Mouse (Mus musculus): ENCODE measurements around the gene Hist2h3c1.

DNA sequence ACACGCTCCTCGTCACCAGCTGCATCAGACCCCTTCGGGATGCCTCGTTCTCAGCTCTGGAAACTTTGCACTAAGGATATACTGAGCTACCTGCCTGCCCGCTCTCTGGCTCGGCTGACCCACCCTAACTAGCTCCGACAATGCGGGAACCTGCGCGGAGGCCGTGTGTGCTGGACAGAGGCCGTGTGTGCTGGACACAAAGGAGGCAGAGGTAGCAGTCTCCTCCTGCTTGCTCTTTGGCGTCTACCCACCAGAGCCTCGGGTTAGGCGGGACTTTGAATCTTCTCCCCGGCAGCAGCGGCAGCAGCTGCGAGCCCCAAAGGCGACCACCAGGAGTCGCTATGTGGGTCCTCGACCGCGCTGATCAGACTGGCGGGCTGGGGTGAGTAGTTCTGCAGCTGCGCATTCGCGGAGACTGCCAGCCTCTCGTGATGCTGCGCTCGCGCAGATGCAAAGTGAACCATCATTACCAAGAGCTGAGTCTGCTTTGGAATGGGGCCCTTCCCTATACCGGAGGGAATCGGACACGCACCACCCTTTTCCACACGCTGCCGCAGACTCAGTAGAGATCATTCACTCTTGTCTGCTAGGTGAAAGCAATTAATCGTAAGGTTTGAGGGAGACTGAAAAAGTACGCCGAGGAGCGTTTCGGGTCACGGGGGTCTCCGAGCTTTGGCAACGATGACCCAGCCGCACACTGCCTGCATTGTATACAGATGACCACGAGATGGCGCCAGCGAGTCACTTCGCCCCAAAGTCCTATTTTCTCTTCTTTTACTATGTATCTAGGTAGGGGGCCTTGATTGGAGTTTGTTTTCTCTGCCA is 31.5 kb downstream of the Hist2h3c1 start:
- TF ChIP-seq CTCF (IDR thresholded peaks at IDR 0.05) (peak; percentile 65), EP300 (IDR thresholded peaks at IDR 0.05; ENCODE audit: insufficient read depth, low read depth, low read length) (peak; percentile 67)
